In the genomic region with DNA sequence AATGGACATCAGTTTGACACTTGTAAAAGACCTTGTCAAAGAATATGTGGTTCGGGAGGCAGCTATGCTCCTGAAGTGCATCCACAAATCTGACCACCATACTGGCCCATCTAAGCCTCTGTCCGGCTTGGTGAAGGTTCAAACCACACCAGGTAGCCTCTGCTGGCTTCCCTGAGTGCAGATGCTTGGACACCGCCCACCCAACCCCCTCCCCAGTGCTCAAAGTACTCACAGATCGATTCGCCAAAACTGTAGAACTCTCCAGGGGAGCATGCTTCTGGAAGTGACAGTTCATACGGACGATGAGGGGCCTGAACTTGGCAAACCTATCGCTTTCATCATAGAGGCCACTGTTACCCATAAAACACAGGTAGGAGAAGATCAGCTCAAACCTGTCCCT, we compare ENCODE assay signal across 14 mouse cellular contexts. TPM values are rescaled to one million over a fixed set of nuclear protein-coding genes. Genes with fewer than 3 reads are reported as not detected.
"Had no signal": no experiment of that assay in that cellular context is flagged by ENCODE, and none has a peak within 500 bp of the region (broad histone marks: within the 10 kb centered on the region; RNA-seq: fewer than 3 reads in every experiment).

No protein-coding gene starts in this region.

- H3K27me3 ChIP-seq: neural tube, embryonic 12.5 days; neural tube, embryonic 13.5 days; neural tube, embryonic 15.5 days; stomach, embryonic 15.5 days had no signal

- H3K4me3 ChIP-seq: neural tube, embryonic 12.5 days; neural tube, embryonic 13.5 days; neural tube, embryonic 15.5 days; stomach, embryonic 15.5 days had no signal

- H3K4me1 ChIP-seq: neural tube, embryonic 12.5 days; neural tube, embryonic 13.5 days; neural tube, embryonic 15.5 days; stomach, embryonic 15.5 days had no signal

- H3K27ac ChIP-seq: neural tube, embryonic 12.5 days; neural tube, embryonic 13.5 days; neural tube, embryonic 15.5 days; stomach, embryonic 15.5 days; stomach, postnatal 0 days had no signal

- DNase-seq: right cerebral cortex, adult 18-20 months; right cerebral cortex, postnatal 14 days; right cerebral cortex, postnatal 25 days; right cerebral cortex, postnatal 4 days; spleen, adult 18-20 months had no signal

- H3K9me3 ChIP-seq: neural tube, embryonic 12.5 days; neural tube, embryonic 13.5 days; neural tube, embryonic 15.5 days; stomach, embryonic 15.5 days had no signal

- H3K9ac ChIP-seq: neural tube, embryonic 12.5 days; neural tube, embryonic 13.5 days; neural tube, embryonic 15.5 days; stomach, embryonic 15.5 days had no signal

- H3K36me3 ChIP-seq: neural tube, embryonic 12.5 days; neural tube, embryonic 13.5 days; neural tube, embryonic 15.5 days; stomach, embryonic 15.5 days had no signal

RNA-seq across cellular contexts. Expression of a gene that starts 43.4 kb away (rescaled TPM):
- total RNA-seq: neutrophil, adult 5-6 weeks had no signal
- polyA plus RNA-seq: neural tube, embryonic 11.5 days; neural tube, embryonic 13.5 days; neural tube, embryonic 14.5 days; neural tube, embryonic 15.5 days; stomach, embryonic 14.5 days had no signal
